Mouse (Mus musculus): ENCODE results near the gene Sh2d4b.

Sh2d4b gene

DNA sequence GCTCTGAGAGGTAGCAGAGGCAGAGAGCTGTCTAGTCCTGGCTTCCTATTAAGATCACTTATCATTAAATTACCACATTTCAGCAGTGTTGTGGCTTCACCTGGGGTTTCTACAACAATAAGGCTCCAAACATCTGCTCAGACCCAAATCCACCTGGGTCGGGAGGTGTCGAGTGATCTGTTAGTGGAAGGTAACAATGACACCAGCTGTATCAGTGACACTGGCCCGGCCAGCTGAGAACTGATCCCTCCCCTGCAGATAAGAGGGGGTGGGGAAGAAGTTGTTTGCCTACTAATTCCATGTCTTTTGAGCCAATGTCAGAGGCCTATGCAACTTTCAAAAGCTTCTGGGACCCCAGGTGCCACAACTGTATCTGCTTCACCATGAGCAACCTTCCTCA lies at the start of gene Sh2d4b:
TSS of gene Sh2d4b (minus strand) at position 71 of the 400 bp plus-strand sequence.
- no peak for DNase-seq (ENCODE audit: low spot score in 2 of 2)

DNA sequence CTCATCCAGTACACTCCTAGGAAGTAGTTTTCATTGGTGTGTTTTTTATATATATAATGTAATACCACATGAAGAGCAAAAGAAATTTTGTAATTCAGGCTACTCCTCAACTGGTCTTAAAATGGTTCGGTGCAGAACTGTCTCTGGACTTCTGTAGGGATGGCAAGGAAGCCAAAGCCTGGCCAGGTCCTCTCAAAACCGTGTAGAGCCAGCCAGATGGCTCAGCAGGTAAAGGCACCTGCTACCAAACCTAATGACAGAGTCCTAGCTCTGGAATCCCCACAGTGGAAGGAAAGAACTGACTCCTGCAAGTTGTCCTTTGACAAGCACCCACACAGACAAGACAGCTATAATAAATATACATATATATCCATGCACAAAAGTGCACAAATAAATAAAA lies 49.4 kb upstream of the Sh2d4b start:
- no peak for DNase-seq (ENCODE audit: low spot score in 2 of 2)

DNA sequence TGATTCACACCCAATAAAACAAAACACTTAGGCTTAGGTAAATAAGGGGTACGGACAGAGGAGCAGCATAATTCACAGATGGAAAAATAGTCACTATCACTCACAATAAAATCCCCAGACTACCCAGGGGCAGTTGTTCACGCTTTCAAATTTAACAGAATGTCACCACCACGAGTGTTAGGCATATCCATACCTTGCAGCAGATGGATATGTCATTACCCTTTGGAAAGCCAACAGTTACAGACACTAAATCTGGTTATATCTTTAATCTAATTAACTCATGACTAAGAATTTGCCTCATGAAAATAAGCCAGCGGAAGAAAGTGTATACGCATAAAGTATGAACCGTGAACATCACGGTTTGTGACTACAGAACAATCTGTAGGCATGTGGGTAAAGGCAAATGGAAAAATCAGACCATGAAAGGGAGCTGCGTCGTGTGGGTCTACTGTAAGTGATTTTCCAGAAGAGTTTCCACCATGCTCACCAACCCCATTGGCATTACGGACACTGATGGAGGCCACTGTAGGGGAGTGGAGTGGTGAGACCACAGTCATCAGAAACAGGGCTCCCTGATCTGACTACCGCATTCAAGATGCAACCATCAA lies 45.4 kb upstream of the Sh2d4b start:
- no peak for DNase-seq (ENCODE audit: low spot score in 2 of 2)

DNA sequence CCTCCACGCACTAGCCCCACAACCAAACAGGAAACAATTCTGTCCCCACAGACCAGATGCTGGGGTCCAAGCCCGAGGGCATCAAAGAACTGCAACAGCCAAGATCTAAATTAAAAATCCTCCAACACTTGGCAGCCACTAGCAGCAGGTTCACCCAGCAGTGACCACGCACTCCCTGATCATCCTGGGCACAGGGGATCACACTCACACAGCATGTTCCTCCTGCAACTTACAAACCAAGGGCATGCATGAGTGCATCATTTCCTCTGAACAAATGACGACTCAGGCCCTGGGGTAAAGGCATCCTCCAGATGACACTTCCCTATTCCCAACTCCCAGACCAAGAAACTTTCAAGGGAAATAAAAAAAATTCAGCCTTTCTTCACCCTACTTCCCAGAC lies 44.0 kb upstream of the Sh2d4b start:
- no peak for DNase-seq (ENCODE audit: low spot score in 2 of 2)

DNA sequence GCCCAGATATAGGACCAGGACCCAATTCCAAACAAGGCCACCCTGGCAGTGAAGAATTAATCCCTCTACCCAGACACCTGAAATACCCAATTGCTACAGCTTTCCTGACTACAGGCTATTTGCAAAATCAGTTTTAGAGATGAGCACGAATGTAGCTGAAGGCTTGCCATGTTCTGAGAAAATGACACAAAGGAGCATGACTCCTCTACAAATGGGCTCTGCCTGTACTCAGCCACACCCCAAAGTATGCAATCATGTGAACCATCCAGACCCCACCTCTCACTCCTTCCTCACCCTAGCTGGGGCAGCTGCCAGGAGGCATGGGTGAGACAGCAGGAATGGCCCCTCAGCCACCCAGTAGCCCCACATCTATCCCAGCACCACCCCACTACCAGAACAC lies 42.4 kb upstream of the Sh2d4b start:
- DNase-seq (ENCODE audit: low spot score in 2 of 2) = no peak

DNA sequence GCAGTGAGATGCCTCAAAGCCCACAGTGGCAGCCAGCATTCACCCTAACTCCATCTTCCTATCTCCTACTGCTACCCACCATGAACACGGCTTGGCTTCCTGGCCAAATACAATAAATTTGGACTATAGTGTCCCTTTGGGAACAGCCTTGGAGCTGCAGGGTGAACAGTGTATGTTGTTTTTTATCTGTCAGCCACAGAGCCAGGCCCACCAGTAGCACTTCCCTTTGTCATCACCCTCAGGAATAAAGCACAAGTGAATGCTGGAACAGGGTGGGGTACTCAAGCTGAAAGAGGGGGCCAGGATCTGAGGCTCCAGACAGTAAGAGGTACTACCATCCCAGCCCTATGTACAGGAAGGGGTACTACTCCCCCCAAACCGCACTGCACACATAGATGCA lies 42.0 kb upstream of the Sh2d4b start:
- no peak for DNase-seq (ENCODE audit: low spot score in 2 of 2)

DNA sequence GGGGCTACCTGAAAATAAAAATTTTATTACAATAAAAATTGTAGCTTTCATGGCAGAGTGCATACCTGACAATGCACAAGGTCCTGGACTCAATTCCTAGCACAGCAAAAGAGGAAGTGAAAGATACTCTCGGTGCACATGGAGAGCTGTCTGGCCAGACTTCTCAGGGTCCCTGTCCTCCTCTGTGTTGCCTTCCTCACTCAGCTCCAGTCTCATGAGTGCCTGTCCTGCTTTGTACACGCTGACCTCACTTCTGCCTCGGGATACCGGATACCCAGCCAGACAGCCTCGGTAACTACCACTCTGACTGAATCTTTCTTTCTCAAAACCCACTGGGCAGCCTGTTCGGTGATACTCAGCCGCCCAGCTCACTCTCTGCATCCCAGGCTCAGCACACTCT lies 40.3 kb upstream of the Sh2d4b start:
- DNase-seq (ENCODE audit: low spot score in 2 of 2) = no peak

DNA sequence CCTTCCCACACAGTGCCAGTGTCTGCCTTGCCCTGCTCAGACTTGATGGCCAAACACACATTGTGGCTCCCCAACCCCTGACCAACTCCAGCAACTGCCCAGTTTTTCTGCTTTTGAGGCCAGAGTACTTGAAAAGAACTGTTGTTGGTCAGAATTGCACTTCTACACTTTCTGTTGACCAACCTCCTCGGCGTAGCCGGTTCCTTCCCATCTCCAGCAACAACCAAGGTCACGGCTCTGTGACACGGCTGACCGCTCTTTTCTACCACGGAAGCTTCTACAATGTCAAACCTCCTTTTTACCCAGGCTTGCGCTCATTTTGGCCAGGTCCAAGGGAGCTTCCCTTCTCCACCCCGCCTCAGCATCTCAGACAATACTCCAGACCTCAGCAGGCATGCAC lies 39.2 kb upstream of the Sh2d4b start:
- DNase-seq (ENCODE audit: low spot score in 2 of 2) = no peak

DNA sequence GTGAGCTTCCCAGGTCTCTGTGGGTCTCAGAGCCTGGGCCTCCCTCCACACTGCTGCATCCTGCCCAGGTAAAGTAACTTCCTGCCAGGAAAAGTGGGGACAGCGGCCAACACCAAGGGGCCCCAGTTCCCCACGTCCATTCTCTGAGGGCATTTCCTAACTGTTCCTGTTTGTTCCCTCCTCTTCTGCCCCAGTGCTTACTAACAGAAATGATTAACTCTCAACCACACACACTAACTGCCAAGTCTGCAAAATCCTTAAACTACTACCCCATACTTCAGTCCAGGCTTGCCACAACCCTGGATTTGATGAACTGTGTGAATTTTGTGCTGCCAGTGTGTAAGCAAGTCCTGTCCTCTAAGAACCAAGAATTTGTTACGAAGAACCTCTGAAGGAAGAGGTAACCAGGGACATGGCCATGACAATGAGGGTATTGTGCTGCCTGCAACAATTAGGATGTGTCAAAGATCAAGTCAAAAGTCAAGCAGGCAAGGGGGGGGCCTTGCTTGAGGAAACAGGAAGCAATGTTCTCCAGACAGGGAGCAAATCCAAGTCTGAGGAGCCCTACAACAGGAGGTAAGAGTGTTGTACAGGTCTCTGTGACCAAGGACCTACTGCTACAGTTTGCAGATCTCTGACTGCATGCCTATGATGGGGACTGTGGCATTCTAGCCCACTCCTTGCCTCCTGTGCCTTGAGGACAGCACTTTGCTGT lies 38.2 kb upstream of the Sh2d4b start:
- no peak for DNase-seq (ENCODE audit: low spot score in 2 of 2)

DNA sequence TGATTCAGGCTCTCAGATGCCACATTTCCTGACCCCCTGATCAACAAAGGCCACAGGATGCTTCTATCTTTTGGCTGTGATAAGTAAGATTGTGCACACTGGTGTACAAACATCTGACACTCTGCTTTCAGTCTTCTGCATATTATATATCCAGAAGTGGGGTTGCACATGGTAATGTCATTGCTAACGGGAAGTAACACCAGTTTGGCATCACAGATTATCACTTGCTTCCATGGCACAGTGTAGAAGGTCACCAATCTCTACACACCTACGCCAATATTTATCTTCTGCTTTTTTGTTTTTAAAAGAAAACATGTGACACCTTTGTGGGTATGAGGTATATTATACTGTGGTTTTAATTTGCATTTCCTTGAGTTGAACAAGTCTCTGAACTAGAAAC lies 36.9 kb upstream of the Sh2d4b start:
- no peak for DNase-seq (ENCODE audit: low spot score in 2 of 2)

DNA sequence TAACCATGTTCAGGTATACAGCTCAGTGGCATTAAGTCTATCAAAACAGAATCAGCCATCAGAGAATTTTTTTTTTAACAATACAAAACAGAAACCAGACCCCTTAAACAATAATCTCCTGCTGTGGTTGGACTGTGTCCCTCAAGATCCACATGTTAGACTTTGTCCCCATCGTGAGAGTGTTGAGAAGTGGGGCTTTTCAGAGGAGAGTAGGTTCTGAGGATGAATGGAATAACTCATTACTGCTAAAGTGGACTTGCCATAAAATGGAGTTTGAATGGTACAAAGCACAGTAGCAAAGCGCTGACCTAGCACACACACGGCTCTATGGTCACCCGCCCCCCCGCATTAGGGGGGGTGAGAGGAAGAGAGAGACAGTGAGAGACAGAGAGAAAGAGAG lies 35.8 kb upstream of the Sh2d4b start:
- no peak for DNase-seq (ENCODE audit: low spot score in 2 of 2)

DNA sequence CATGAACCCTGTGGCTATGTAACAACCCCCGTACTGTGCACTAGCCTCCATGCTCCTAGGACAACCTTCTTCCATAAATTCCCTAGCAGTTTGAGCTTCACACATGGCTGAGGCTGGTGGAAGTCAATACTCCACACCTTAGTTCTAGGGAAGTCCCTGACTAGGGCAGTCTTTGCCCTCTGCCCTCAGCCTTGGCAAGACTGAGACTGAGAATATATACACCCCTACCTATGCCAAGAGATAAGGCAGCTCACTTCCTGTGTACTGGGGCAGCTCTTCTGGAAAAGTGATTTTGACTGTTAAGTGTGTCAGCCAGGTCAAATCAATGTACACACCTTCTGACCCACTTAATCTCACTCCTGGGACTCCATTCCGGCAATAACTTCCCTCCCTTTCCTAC lies 34.0 kb upstream of the Sh2d4b start:
- DNase-seq (ENCODE audit: low spot score in 2 of 2) = no peak

DNA sequence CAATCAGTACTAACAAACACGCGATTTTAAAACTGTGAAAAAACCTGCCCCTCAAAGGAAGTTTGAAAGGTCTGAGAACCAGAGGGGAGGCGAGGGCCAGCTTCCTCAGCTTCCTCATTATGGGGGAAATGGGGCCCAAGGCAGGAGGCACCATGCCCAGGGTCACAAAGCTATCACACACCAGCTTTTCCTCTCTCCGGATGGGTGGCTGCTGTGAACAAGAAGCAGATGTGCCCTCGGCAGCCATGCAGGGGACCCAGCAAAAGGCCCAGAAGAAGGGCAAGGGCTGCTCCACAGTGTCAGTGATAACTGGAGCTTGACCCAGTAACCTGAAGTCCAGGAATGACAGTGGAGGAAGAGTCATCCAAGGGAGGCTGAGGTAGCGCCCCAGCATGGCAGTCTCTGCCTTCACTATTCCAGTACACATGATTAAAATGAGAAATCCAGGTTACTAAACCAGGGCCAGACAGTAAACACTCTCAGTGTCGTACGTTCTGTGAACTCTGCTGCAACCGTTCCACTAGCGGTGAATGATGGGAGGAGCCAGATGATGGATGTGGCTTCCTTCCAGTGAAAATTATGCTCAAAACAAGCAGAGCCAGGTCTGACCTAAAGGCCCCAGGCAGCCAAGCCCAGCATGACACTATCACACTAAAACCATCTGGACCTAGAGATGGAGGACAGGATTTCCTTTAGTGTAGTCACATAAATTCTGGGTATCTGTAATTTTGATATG lies 31.5 kb upstream of the Sh2d4b start:
- no peak for DNase-seq (ENCODE audit: low spot score in 2 of 2)

DNA sequence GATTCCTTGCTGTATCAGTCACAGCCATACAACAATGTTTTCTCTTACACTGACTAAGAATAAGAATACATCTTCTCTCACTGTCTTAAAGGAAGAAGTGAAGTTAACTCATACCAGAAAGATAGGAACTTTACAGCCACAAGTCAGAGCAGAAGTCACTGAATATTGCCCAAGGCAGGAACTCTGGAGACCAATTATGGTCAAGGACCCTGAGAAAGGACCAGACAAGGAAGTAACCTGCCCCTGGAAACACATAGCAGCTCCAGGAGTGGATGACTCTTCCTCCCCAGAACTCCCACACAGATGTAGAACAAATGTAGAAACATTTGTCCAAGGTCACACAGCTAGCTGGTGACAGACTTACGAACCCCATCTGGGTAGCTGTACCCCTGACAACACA lies 28.2 kb upstream of the Sh2d4b start:
- no peak for DNase-seq (ENCODE audit: low spot score in 2 of 2)

DNA sequence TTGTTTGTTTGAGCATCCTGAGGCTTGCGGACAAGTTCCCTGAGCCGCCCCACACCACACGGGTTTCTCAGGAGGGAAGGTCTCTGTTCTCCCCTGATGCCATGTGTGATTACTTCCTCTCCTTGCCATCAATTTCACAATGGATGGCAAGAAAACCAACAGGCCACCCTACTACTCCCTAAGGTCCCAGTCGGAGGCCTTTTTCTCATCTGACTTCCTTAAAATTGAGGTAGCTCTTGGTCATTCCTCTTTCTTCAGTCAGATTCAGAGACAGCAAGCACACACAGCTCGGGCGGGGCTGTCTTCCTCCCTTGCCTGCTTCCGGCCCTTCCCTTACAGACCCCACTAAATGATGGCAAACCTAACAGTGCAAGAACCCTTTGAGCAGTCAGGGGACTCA lies 26.5 kb upstream of the Sh2d4b start:
- DNase-seq (ENCODE audit: low spot score in 2 of 2) = no peak

DNA sequence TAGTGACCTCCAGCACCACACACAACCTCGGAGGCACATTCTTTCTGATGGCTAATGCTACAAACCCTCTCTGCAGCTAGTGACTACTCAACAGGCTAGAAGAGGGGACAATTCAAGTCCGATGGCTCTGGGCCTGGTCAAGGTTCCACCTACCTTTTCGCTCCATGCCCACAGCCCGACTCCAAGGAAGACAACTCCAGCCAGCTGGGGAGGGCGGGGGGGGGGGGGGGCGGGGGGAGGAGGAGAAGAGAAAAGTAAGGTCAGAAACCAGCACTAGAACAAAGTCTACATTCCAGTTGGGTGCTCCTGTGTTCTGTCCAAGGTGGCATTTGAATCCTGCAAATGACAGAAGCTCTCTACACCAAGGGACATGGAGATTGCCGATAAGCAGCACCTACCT lies 25.4 kb upstream of the Sh2d4b start:
- DNase-seq (ENCODE audit: low spot score in 2 of 2) = no peak

DNA sequence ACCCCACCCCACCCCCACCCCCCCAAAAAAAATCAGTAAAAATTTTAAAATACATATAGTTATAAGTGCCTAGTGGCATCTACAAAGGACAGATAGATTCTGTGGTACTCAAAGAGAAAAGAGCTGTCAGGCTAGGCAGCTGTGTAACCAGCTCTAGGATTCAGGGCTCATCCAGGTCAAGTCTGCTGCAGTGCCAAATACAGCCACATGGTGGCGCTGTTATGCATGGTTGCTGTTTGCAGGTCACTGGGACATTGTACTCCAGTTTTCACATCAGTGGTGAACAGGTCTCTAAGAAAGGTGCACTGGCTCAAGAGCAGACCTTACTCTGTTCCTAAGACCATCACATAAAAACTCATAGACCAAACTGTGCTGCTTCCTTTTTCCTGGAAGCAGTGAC lies 24.6 kb upstream of the Sh2d4b start:
- peak; percentile 94 to 98 for DNase-seq (ENCODE audit: low spot score in 2 of 2)

DNA sequence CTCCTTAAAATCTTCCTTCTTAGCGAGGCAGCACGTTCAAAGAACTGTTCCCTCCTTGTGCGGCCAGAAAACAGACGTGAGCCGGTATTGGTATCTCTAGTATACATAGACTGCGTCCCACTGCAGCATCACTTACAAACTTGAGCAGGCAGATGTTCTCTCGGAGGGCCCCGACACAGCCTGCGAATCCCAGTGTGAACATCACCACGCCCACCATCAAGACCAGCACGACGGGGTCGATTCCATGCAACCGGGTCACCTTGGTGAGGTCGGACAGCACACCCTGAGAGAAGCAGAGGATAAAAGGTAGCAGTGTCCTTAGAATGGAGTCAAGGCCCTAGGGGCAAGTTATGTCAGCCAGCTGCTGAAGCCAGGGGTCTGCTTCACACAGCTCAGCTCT lies 23.6 kb upstream of the Sh2d4b start:
- DNase-seq (ENCODE audit: low spot score in 2 of 2) = no peak

DNA sequence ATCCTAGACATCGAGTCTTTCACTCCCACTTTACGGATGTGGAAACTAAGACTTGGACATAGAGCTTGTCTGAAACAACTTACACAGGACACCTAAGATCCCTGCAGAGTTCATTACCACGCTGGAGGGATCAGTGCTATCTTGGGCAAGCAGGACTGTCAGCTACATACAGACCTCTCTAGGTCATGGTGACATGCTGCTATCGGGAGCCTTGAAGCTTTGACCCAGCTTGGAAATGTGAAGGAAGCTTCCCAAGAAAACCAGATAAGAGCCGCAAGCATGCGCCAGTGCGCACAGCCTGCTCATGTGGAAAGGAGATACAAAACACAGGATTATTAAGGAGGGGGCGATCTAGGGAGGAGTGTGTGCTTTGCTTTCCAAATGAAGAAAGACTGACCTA lies 22.8 kb upstream of the Sh2d4b start:
- no peak for DNase-seq (ENCODE audit: low spot score in 2 of 2)

DNA sequence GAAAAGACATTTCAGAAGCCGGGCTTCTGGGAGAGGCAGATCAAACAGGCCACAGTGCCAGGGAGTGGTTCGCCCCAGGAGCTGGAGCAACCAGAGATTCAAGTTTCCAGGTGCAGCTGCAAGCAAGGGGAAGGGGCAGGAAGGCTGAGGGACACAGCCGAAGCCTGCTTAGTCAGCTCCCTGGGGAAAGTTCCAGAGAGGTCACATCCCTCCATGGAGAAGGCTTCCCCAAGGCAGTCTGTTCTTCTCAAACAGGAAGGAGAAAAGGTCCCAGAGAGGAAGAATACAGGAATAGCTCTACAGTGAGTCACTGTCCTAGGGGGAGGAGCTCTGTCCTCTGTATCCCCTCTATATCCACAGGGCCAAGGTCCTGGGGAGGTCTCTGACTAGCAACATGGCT lies 21.6 kb upstream of the Sh2d4b start:
- no peak for DNase-seq (ENCODE audit: low spot score in 2 of 2)

DNA sequence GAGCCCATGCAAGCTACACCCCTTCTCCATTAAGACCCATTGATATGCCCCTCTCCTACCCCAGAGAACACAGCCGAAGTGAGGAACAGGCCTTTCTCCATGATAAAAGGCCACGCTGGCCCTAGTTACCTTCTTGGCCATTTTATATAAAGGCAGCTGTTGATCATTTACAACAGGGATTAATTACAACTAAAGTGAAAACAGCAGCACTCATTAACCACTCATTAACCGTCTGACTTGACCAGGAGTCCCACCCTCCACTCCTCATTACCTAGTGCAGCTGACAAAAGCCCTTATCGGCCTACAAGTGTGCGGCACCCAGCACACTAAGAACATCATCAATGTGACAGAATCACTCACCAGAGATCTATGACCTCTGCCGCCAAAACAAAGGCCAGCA lies 20.6 kb upstream of the Sh2d4b start:
- DNase-seq (ENCODE audit: low spot score in 2 of 2) = no peak

DNA sequence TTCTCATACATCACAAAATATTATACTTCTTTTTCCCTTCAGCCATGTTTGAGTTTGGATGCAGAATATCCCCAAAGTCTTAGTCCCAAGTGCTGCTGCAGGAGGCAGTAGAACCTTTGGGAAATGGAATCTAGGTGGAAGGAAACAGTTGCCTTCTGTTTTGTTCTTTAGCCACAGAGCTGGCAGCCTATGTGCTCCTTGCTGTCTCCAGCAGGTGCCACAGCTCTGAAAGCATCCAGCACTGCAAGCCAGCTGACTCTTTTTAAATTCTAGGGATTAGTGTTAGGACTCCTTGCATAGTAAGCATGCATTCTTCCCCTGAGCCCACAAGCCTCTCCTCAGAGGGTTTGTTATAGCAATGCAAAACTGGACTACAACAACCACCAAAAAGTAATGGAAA lies 18.5 kb upstream of the Sh2d4b start:
- DNase-seq (ENCODE audit: low spot score in 2 of 2) = no peak

DNA sequence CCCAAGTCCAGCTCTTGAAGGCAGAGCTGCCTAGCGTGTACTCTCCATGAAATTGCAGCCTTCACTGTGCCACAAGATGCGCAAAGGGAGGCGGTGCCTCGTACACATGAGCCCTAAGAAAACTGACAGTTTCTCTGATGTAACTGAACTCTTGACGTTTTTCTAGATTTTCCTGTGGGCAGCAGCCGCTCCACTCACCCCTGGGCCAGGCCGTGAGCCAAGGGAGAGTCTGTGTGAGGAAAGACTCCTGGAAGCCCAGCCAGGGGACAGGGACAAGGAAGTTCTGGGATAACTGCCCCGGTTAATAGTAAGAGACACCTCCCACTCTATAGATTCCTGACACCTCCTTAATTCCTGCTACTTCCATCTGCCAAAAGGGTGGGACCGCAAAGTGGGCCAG lies 15.7 kb upstream of the Sh2d4b start:
- DNase-seq (ENCODE audit: low spot score in 2 of 2) = no peak
